Mouse (Mus musculus): ENCODE measurements at regions not wholly inside any gene's neighbourhood (a gene's known extent, or its start where the extent isn't known, plus 50 kb on each side); places are given as distances from the start of the nearest gene placed in this dataset.
"Not testable (repeated sequence)": the region's sequence is repeated elsewhere in the genome, so short reads cannot be mapped to it uniquely, and the experiment has no call there.

GRCm38 (mm10) chr3:128362310-128362709 is 466.2 kb upstream of the Fam241a start:
- Histone ChIP-seq H3K4me1 (ENCODE audit: control insufficient read depth, insufficient read depth, low read length) (no peaks in the 10 kb centered on the region), H3K4me2 (ENCODE audit: low read depth, low read length) (no peak overlapping the region), H3K27ac (ENCODE audit: low read length) (no peak overlapping the region), H3K4me3 (replicated peaks; ENCODE audit: low read length) (no peak overlapping the region), H3K9me3 (replicated peaks; ENCODE audit: control insufficient read depth, low read length) (no peaks in the 10 kb centered on the region), H3K9ac (ENCODE audit: low read length) (no peak overlapping the region), H3K27me3 (ENCODE audit: control insufficient read depth, insufficient read depth, low read length) (no peaks in the 10 kb centered on the region), H3K36me3 (ENCODE audit: control insufficient read depth, insufficient read depth, low read length) (no peaks in the 10 kb centered on the region)
- whole genome bisulfite sequencing: 86% methylated on average over 2 of the region's 2 CpGs
- no peak for ATAC-seq (ENCODE audit: insufficient read depth, low FRiP score)

DNA sequence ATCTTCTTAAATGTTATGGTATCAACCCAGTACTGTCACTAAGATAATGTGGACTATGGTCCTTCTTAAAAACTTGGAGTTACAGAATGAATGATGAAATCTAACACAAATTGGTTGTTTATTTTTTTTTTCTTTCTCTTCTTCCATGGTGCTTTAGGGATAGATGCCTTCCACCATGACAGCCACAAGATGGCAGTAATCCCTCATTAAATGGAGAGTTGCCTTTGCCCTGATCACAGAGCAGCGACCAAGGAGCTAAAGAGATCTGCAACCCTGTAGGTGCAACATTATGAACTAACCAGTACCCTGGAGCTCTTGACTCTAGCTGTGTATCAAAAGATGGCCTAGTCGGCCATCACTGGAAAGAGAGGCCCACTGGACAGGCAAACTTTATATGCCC is 453.0 kb upstream of the Fam241a start:
- not testable (repeated sequence) for H3K4me2 ChIP-seq (ENCODE audit: low read depth, low read length); H3K9me3 ChIP-seq (replicated peaks; ENCODE audit: control insufficient read depth, low read length); ATAC-seq (ENCODE audit: insufficient read depth, low FRiP score); H3K36me3 ChIP-seq (ENCODE audit: control insufficient read depth, insufficient read depth, low read length); H3K27me3 ChIP-seq (ENCODE audit: control insufficient read depth, insufficient read depth, low read length); H3K4me3 ChIP-seq (replicated peaks; ENCODE audit: low read length); H3K27ac ChIP-seq (ENCODE audit: low read length); H3K9ac ChIP-seq (ENCODE audit: low read length); H3K4me1 ChIP-seq (ENCODE audit: control insufficient read depth, insufficient read depth, low read length)
- WGBS: 3% methylated on average over 2 of the region's 2 CpGs

DNA sequence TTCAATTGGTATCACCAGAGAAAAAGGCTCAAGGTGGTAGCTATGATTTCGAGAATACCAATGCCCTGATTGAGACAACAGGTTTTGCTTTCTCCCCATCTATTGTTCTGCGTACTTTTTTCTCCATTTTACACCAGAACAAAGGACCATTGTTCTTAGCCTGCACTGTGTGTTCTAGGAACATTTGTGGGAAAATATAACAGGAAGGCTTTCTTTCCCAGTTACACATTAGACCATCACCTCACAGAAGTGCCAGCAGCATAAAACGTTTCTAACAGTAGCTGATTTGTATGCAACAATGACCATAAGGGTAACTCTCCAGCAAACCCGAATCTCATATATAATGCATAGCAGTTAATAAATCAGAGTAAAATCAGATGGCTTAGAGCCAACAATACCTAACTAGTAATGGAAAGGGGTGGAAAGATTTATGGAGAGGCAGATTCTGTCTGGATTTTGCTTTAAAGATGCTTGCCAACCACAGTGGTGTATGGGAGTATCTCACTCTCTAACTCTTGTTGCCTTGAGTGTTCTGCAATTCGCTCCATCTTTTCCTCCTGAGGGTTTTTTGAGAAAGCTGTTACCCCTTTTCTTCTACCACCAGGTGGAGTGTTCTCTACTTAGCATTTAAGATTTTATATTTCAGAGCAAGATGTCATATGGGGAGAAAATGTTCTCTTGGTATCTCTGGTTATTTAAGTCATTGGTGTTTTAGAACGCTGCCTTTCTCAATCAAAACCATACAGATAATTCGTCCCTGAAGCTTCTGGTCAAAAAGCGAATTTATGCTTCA is 451.9 kb upstream of the Fam241a start:
- WGBS: 64% methylated on average over 8 of the region's 8 CpGs
- Histone ChIP-seq H3K27ac (ENCODE audit: low read length) (no peak overlapping the region), H3K4me1 (ENCODE audit: control insufficient read depth, insufficient read depth, low read length) (no peaks in the 10 kb centered on the region), H3K9ac (ENCODE audit: low read length) (no peak overlapping the region), H3K4me3 (replicated peaks; ENCODE audit: low read length) (no peak overlapping the region), H3K4me2 (ENCODE audit: low read depth, low read length) (no peak overlapping the region), H3K27me3 (ENCODE audit: control insufficient read depth, insufficient read depth, low read length) (no peaks in the 10 kb centered on the region), H3K36me3 (ENCODE audit: control insufficient read depth, insufficient read depth, low read length) (no peaks in the 10 kb centered on the region), H3K9me3 (replicated peaks; ENCODE audit: control insufficient read depth, low read length) (no peaks in the 10 kb centered on the region)
- no peak for ATAC-seq (ENCODE audit: insufficient read depth, low FRiP score)

GRCm38 (mm10) chr3:128337508-128337907 is 441.4 kb upstream of the Fam241a start:
- Histone ChIP-seq H3K36me3 (ENCODE audit: control insufficient read depth, insufficient read depth, low read length) (no peaks in the 10 kb centered on the region), H3K4me2 (ENCODE audit: low read depth, low read length) (no peak overlapping the region), H3K27me3 (ENCODE audit: control insufficient read depth, insufficient read depth, low read length) (no peaks in the 10 kb centered on the region; the same call in 1 of the 2 replicates), H3K9me3 (replicated peaks; ENCODE audit: control insufficient read depth, low read length) (no peaks in the 10 kb centered on the region), H3K27ac (ENCODE audit: low read length) (no peak overlapping the region), H3K4me3 (replicated peaks; ENCODE audit: low read length) (no peak overlapping the region), H3K4me1 (ENCODE audit: control insufficient read depth, insufficient read depth, low read length) (no peaks in the 10 kb centered on the region), H3K9ac (ENCODE audit: low read length) (no peak overlapping the region)
- no peak for ATAC-seq (ENCODE audit: insufficient read depth, low FRiP score)
- 66% methylated on average over 2 of the region's 2 CpGs for WGBS

GRCm38 (mm10) chr3:128337031-128337430 is 440.9 kb upstream of the Fam241a start:
- H3K4me2 ChIP-seq (ENCODE audit: low read depth, low read length): no peak overlapping the region

GRCm38 (mm10) chr3:128327677-128328076 is 431.6 kb upstream of the Fam241a start:
- 77% methylated on average over 5 of the region's 5 CpGs for WGBS
- Histone ChIP-seq H3K27ac (ENCODE audit: low read length) (no peak overlapping the region), H3K9me3 (replicated peaks; ENCODE audit: control insufficient read depth, low read length) (no peaks in the 10 kb centered on the region), H3K4me1 (ENCODE audit: control insufficient read depth, insufficient read depth, low read length) (no peaks in the 10 kb centered on the region), H3K27me3 (ENCODE audit: control insufficient read depth, insufficient read depth, low read length) (no peaks in the 10 kb centered on the region), H3K4me2 (ENCODE audit: low read depth, low read length) (no peak overlapping the region), H3K4me3 (replicated peaks; ENCODE audit: low read length) (no peak overlapping the region), H3K9ac (ENCODE audit: low read length) (no peak overlapping the region), H3K36me3 (ENCODE audit: control insufficient read depth, insufficient read depth, low read length) (no peaks in the 10 kb centered on the region)
- no peak for ATAC-seq (ENCODE audit: insufficient read depth, low FRiP score)

More at GRCm38 (mm10) chr3:128337031-128337430, 440.9 kb upstream of the Fam241a start:
- no peak overlapping the region for H3K9ac ChIP-seq (ENCODE audit: low read length)
- H3K36me3 ChIP-seq (ENCODE audit: control insufficient read depth, insufficient read depth, low read length): no peaks in the 10 kb centered on the region
- H3K27me3 ChIP-seq (ENCODE audit: control insufficient read depth, insufficient read depth, low read length): no peaks in the 10 kb centered on the region; the same call in 1 of the 2 replicates
- H3K9me3 ChIP-seq (replicated peaks; ENCODE audit: control insufficient read depth, low read length): no peaks in the 10 kb centered on the region
- no peak overlapping the region for H3K4me3 ChIP-seq (replicated peaks; ENCODE audit: low read length)
- no peak overlapping the region for H3K27ac ChIP-seq (ENCODE audit: low read length)
- no peaks in the 10 kb centered on the region for H3K4me1 ChIP-seq (ENCODE audit: control insufficient read depth, insufficient read depth, low read length)
- peak; percentile 84 for ATAC-seq (ENCODE audit: insufficient read depth, low FRiP score)
- WGBS: 16% methylated on average over 5 of the region's 5 CpGs

- Histone ChIP-seq H3K4me2 (ENCODE audit: low read depth, low read length) (no peak overlapping the region), H3K4me1 (ENCODE audit: control insufficient read depth, insufficient read depth, low read length) (no peaks in the 10 kb centered on the region), H3K27me3 (ENCODE audit: control insufficient read depth, insufficient read depth, low read length) (no peaks in the 10 kb centered on the region), H3K4me3 (replicated peaks; ENCODE audit: low read length) (no peak overlapping the region), H3K9ac (ENCODE audit: low read length) (no peak overlapping the region), H3K36me3 (ENCODE audit: control insufficient read depth, insufficient read depth, low read length) (no peaks in the 10 kb centered on the region), H3K27ac (ENCODE audit: low read length) (no peak overlapping the region), H3K9me3 (replicated peaks; ENCODE audit: control insufficient read depth, low read length) (no peaks in the 10 kb centered on the region)
- 87% methylated on average over 4 of the region's 4 CpGs for WGBS
- no peak for ATAC-seq (ENCODE audit: insufficient read depth, low FRiP score)
These were observed 405.2 kb upstream of the Fam241a start for GRCm38 (mm10) chr3:128301312-128301711.

DNA sequence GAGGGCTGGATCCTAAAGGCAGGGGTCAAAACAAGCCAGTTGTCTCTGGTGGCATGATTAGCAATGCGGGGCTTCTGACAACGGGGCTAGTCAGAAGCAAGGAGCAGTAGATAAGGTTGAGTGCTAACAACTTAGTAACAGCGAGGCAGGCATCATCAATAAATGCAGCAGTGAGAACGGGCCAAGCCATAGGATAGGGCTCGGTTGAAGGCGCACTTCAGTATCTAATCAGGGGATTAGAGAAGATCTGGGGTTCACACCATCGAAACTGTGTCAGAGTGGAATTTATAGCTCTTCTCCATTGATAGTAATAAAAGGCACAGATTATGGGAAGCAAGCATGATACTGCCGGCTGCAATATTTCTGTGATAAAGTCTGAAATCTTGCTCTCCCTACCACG is 402.0 kb upstream of the Fam241a start:
- Histone ChIP-seq H3K9ac (ENCODE audit: low read length) (no peak overlapping the region), H3K4me2 (ENCODE audit: low read depth, low read length) (no peak overlapping the region), H3K4me3 (replicated peaks; ENCODE audit: low read length) (no peak overlapping the region), H3K27ac (ENCODE audit: low read length) (no peak overlapping the region), H3K4me1 (ENCODE audit: control insufficient read depth, insufficient read depth, low read length) (no peaks in the 10 kb centered on the region), H3K9me3 (replicated peaks; ENCODE audit: control insufficient read depth, low read length) (no peaks in the 10 kb centered on the region), H3K27me3 (ENCODE audit: control insufficient read depth, insufficient read depth, low read length) (no peaks in the 10 kb centered on the region), H3K36me3 (ENCODE audit: control insufficient read depth, insufficient read depth, low read length) (no peaks in the 10 kb centered on the region)
- ATAC-seq (ENCODE audit: insufficient read depth, low FRiP score): no peak
- WGBS: 63% methylated on average over 9 of the region's 9 CpGs

DNA sequence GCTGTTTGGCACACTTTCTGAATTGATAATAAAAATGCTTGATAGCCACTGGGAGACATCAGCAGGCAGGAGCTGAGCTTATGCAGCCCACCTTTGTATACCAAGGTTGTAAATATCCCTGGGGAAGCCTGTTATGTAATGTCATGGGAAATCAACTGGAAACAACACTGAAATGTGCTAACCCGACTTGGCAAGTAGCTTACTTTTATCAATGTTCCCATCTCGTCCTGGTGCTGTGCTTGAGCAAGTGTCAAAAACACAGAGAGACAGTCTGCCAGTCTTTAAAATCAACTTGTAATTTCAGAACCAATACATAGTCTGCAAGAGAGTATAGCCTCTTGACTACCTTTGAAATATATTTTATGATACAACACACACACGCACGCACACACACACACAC is 391.7 kb upstream of the Fam241a start:
- WGBS: 64% methylated on average over 4 of the region's 4 CpGs
- Histone ChIP-seq H3K9ac (ENCODE audit: low read length) (no peak overlapping the region), H3K27ac (ENCODE audit: low read length) (no peak overlapping the region), H3K4me1 (ENCODE audit: control insufficient read depth, insufficient read depth, low read length) (no peaks in the 10 kb centered on the region), H3K4me2 (ENCODE audit: low read depth, low read length) (no peak overlapping the region), H3K27me3 (ENCODE audit: control insufficient read depth, insufficient read depth, low read length) (no peaks in the 10 kb centered on the region), H3K36me3 (ENCODE audit: control insufficient read depth, insufficient read depth, low read length) (no peaks in the 10 kb centered on the region), H3K9me3 (replicated peaks; ENCODE audit: control insufficient read depth, low read length) (no peaks in the 10 kb centered on the region), H3K4me3 (replicated peaks; ENCODE audit: low read length) (no peak overlapping the region)
- ATAC-seq (ENCODE audit: insufficient read depth, low FRiP score): no peak
